Mouse (Mus musculus): ENCODE measurements around the gene Fastkd1.

DNA sequence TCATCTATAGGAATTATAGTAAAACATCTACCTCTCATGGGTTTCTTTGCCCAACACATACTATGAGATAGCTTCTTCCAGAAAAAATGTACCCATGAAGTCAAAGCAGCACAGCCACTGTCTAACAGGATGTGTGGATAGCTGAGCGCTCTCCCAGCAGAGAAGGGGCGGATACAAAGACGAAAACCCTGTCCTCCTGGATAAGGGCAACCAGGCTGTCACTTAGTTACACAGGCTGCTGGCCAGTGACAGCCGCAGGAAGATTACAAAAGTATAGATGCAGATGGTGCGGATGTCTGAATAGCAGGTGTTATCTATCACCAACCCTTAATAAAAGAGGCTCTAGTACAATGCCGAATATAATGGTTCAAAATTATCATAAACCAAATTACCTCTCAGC is 22.5 kb downstream of the Fastkd1 start:
- TF ChIP-seq CTCF (IDR thresholded peaks at IDR 0.05; ENCODE audit: low read depth) (no peak), EP300 (optimal IDR thresholded peaks at IDR 0.05) (no peak)
